Mouse (Mus musculus) liver, postnatal 0 days (tissue): ENCODE measurements at regions not wholly inside any gene's neighbourhood (a gene's known extent, or its start where the extent isn't known, plus 50 kb on each side); places are given as distances from the start of the nearest gene placed in this dataset.

ENCODE experiments used
- CTCF ChIP-seq: sonication (generic); IDR thresholded peaks from 2 replicates; pipeline ENCODE4 v1.5.1; 2016; ENCODE audit warnings: antibody characterized with exemption, low read depth
- EP300 ChIP-seq: IDR thresholded peaks from 2 replicates; pipeline ENCODE4 v1.6.1; 2016; ENCODE audit warnings: antibody characterized with exemption, low read depth, mild to moderate bottlenecking

- TF ChIP-seq CTCF (no peak), EP300 (no peak)
Measured at GRCm38 (mm10) chr17:85872903-85873413, 184.9 kb upstream of the Six2 start.
